Comparison of ENCODE assay signal across 8 mouse cellular contexts in genomic region chr12:21090168-21090567, GRCm38 (mm10).
DNase-seq lines count a peak whose midpoint lies in the region; ATAC-seq and TF ChIP-seq lines count a peak whose summit lies in the region.
"Not testable (repeated sequence)": the region's sequence is repeated elsewhere in the genome, so short reads cannot be mapped to it uniquely, and the experiment has no call there.

No protein-coding gene starts in this region.

- not testable (repeated sequence) for H3K27ac ChIP-seq in bone marrow, adult 2 months (ENCODE audit: control insufficient read depth, insufficient read depth, low read depth, low read length, poor library complexity); limb, embryonic 11.5 days (replicated peaks; ENCODE audit: low read depth, low read length); lung, postnatal 0 days (ENCODE audit: low read length)

- ATAC-seq in limb, embryonic 11.5 days (ENCODE audit: insufficient number of reproducible peaks, low FRiP score, low TSS enrichment, low read depth); lung, postnatal 0 days: not testable (repeated sequence)

- not testable (repeated sequence) for TF ChIP-seq EP300 in lung, postnatal 0 days (IDR thresholded peaks at IDR 0.05)

- not testable (repeated sequence) for H3K27me3 ChIP-seq in limb, embryonic 11.5 days (ENCODE audit: control insufficient read depth, insufficient read depth, low read length); lung, postnatal 0 days (replicated peaks; ENCODE audit: insufficient read depth, low read length)

- TF ChIP-seq POLR2A in bone marrow, adult 2 months (IDR thresholded peaks at IDR 0.05; ENCODE audit: borderline replicate concordance, control insufficient read depth, low read depth, low read length): not testable (repeated sequence)

- DNase-seq in 416B (ENCODE audit: low read depth) (peak; percentile 69), ES-CJ7 (ENCODE audit: low read depth, low spot score) (peak; percentile 17)
- DNase-seq in induced T-regulatory cell, adult 2 months (ENCODE audit: low read depth): peak; percentile 66
- DNase-seq in limb, embryonic 11.5 days (ENCODE audit: low spot score): peak; percentile 21
- DNase-seq in lung, postnatal 0 days (ENCODE audit: low spot score): not testable (repeated sequence)
- DNase-seq in retina, postnatal 1 day: peak; percentile 26
- peak; percentile 3 to 36 for DNase-seq in thymus, postnatal 10 days (ENCODE audit: low spot score in 2 of 2)

- H3K36me3 ChIP-seq in limb, embryonic 11.5 days (ENCODE audit: control insufficient read depth, insufficient read depth, low read length); lung, postnatal 0 days (ENCODE audit: insufficient read depth, low read length): not testable (repeated sequence)

- H3K4me1 ChIP-seq in bone marrow, adult 2 months (ENCODE audit: control insufficient read depth, insufficient read depth, low read length); limb, embryonic 11.5 days (ENCODE audit: control insufficient read depth, insufficient read depth, low read length); lung, postnatal 0 days (ENCODE audit: insufficient read depth, low read depth, low read length): not testable (repeated sequence)

- WGBS in bone marrow, adult 2 months: 26% methylated on average over 1 of the region's 1 CpGs
- WGBS in limb, embryonic 11.5 days: 23% methylated on average over 1 of the region's 1 CpGs
- WGBS in lung, postnatal 0 days: 16% methylated on average over 1 of the region's 1 CpGs

- H3K9ac ChIP-seq in limb, embryonic 11.5 days (ENCODE audit: low read length); lung, postnatal 0 days (replicated peaks; ENCODE audit: low read depth): not testable (repeated sequence)

- not testable (repeated sequence) for H3K4me3 ChIP-seq in bone marrow, adult 2 months (replicated peaks; ENCODE audit: control insufficient read depth, low read depth, low read length); limb, embryonic 11.5 days (ENCODE audit: low read depth, low read length); lung, postnatal 0 days (ENCODE audit: low read depth, low read length)

- H3K9me3 ChIP-seq in limb, embryonic 11.5 days (ENCODE audit: control insufficient read depth, low read length); lung, postnatal 0 days (ENCODE audit: low read length): not testable (repeated sequence)

- H3K4me2 ChIP-seq in limb, embryonic 11.5 days (ENCODE audit: low read depth, severe bottlenecking); lung, postnatal 0 days (replicated peaks; ENCODE audit: low read depth, low read length): not testable (repeated sequence)

- peak; percentile 22; the same call in 1 of the 2 replicates for TF ChIP-seq CTCF in bone marrow, adult 2 months (IDR thresholded peaks at IDR 0.05; ENCODE audit: control insufficient read depth, insufficient read depth, low read length)
- TF ChIP-seq CTCF in lung, postnatal 0 days (IDR thresholded peaks at IDR 0.05): peak; percentile 36
